Mouse (Mus musculus) stomach, postnatal 0 days (tissue): ENCODE results near the gene Hectd4.

Experiments
- CTCF ChIP-seq: IDR thresholded peaks from 2 replicates; pipeline ENCODE4 v1.5.1; 2016; ENCODE audit warnings: antibody characterized with exemption, low read depth, mild to moderate bottlenecking, moderate library complexity
- EP300 ChIP-seq: optimal IDR thresholded peaks from 2 replicates; pipeline ENCODE3; 2016; ENCODE audit warnings: antibody characterized with exemption

- TF ChIP-seq CTCF (no peak), EP300 (no peak)
These were observed 179.0 kb downstream of the Hectd4 start for GRCm38 (mm10) chr5:121398965-121399462.
